Mouse (Mus musculus) heart, embryonic 12.5 days (tissue): ENCODE data around the gene Arhgef28. TPM values are rescaled to one million over a fixed set of nuclear protein-coding genes. Genes with fewer than 3 reads are reported as not detected.

ENCODE experiments used
- ATAC-seq: fragments of 200-750 bp; cut with Nextera tagmentation; 2 replicates; pipeline ENCODE4 v1.8.0; 2017; ENCODE audit warnings: moderate TSS enrichment, moderate library complexity; ENCODE audit not compliant: insufficient number of reproducible peaks, low FRiP score
- H3K27ac ChIP-seq: fragments of 300-500 bp; sonication (generic); 2 replicates; pipeline ENCODE4 v1.5.1; 2016; ENCODE audit warnings: mild to moderate bottlenecking, moderate library complexity; ENCODE audit not compliant: poor library complexity, severe bottlenecking
- H3K27me3 ChIP-seq: fragments of 300-500 bp; sonication (generic); replicated peaks from 2 replicates; pipeline ENCODE4 v1.6.1; 2016; ENCODE audit warnings: mild to moderate bottlenecking, moderate library complexity
- H3K36me3 ChIP-seq: fragments of 300-500 bp; sonication (generic); 2 replicates; pipeline ENCODE4 v1.6.1; 2016; ENCODE audit warnings: mild to moderate bottlenecking, moderate library complexity
- H3K4me1 ChIP-seq: fragments of 300-500 bp; sonication (generic); replicated peaks from 2 replicates; pipeline ENCODE4 v1.6.1; 2016; ENCODE audit warnings: mild to moderate bottlenecking
- H3K4me2 ChIP-seq: fragments of 300-500 bp; sonication (generic); 2 replicates; pipeline ENCODE4 v1.6.1; 2016; ENCODE audit warnings: mild to moderate bottlenecking, moderate library complexity
- H3K4me3 ChIP-seq: fragments of 300-500 bp; sonication (generic); 2 replicates; pipeline ENCODE4 v1.5.1; 2016; ENCODE audit warnings: mild to moderate bottlenecking
- H3K9ac ChIP-seq: fragments of 300-500 bp; sonication (generic); 2 replicates; pipeline ENCODE4 v1.6.1; 2016; ENCODE audit warnings: mild to moderate bottlenecking, moderate library complexity
- H3K9me3 ChIP-seq: fragments of 300-500 bp; sonication (generic); replicated peaks from 2 replicates; pipeline ENCODE4 v1.6.1; 2016; ENCODE audit warnings: mild to moderate bottlenecking, moderate library complexity
- WGBS: fragments of 180-500 bp; shearing (Covaris S2); methylation state at CpG from one replicate; pipeline ENCODE4 v1.1.7; 2016; 5-methylcytosine and 5-hydroxymethylcytosine counted together
- polyA plus RNA-seq: library from polyadenylated mRNA; unstranded; fragments of >200 nt; fragmentation: Nextera tagmentation; extraction: Ambion mirVana; gene quantifications from 2 replicates; pipeline ENCODE4 v1.2.1, GENCODE M21; 2016

Arhgef28 gene
- polyA plus RNA-seq, 1 experiment from 2014 or later = 13.4 TPM

DNA sequence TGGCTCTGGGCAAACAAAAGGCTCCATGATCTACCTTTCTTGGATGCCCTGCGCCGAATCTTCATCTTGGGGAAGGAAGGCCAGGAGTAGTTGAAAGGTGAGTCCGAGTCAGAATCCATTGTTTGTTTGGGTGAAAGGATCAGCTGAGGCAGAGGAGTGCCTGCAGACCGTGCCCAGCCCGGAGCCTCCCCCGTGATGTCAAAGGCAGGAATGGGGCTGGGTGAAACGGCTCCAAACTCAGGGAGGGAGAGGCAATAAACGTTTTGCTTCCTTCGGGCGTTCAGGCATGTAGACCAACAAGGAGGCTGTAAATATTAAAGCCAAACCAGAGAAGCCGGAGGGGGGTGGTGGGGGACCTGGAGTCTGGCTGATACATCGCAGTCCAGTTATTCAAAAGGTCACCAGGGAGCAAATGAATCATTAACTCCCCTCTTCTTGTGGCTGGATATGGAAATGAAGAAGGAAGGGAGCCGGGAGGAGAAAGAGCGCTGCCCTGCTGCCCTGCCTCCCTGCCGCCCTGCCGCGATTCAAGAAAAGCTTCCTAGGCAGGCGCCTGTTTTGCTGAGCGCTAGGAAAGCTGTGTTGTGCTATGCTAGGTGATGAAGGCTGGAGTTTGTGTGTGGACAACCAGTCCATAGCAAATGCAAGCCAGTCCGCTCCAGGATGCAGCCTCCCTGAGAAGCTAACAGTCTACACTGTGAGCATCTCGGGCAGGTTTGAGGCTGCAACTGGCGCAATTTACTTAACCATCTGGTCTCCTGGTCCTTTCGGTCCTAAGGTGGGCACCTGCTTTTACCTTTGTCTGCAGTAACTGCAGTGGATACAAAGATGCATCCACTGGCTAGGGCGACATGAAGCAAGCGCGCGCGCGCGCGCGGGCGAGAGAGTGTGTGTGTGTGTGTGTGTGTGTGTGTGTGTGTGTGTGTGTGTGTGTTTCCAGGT is 190.0 kb downstream of the Arhgef28 start:
- H3K27me3 ChIP-seq = peaks cover 12% of the 10 kb centered on the region
- peaks cover 11% of the 10 kb centered on the region; the same call in 1 of the 2 replicates for H3K4me1 ChIP-seq
- H3K9ac ChIP-seq = peak overlapping the region; percentile 23
- WGBS = 16% methylated on average over 33 of the region's 33 CpGs
- H3K4me3 ChIP-seq = peak overlapping the region; percentile 40
- H3K4me2 ChIP-seq = peak overlapping the region; percentile 73
- no peak overlapping the region for H3K27ac ChIP-seq
- H3K9me3 ChIP-seq = no peaks in the 10 kb centered on the region
- H3K36me3 ChIP-seq = no peaks in the 10 kb centered on the region
- no peak for ATAC-seq

DNA sequence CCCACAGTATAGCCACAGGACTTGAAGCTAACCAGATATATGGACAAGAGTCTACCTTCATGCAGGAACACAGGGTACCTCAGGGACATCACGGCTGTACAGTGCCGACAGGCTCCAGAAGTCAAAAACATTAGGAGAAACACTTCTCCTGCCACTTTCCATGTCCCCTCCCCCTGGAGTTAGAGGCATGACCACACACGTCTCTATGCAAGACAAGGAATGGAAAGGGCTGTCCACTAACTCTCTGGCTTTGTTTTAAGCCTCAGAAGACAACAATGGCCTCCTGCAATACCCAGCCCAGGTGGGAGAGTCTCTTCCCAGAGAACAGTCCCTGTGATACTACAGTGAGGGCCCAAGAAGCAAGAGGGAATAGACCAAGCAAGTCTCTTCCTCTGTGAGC is 191.3 kb downstream of the Arhgef28 start:
- 58% methylated on average over 3 of the region's 3 CpGs for WGBS
- no peak overlapping the region for H3K4me2 ChIP-seq
- H3K27ac ChIP-seq = no peak overlapping the region
- H3K36me3 ChIP-seq = no peaks in the 10 kb centered on the region
- no peak overlapping the region for H3K4me3 ChIP-seq
- H3K9me3 ChIP-seq = no peaks in the 10 kb centered on the region
- peaks cover 11% of the 10 kb centered on the region; the same call in 1 of the 2 replicates for H3K4me1 ChIP-seq
- peaks cover 12% of the 10 kb centered on the region for H3K27me3 ChIP-seq
- no peak for ATAC-seq
- no peak overlapping the region for H3K9ac ChIP-seq

DNA sequence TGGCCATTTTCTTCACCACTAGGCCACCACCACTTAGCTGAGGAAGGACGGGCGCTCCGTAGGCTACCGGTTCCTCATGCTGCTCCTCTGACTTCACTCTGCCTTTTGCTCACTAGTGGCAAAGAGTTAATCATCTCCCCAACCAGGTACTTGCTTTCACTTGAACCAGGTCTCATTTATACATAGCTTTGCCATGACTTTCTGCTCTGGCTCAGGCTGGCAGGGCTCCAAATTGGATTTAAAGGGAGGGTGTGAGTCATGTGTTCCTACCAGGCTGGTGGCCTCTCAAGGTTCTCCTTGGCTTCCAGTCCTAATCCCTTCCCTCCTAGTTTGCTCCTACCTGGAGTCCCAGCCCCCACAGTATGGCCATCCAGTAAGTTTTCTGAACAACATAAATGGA is 192.5 kb downstream of the Arhgef28 start:
- no peak overlapping the region for H3K27ac ChIP-seq
- WGBS = 88% methylated on average over 4 of the region's 4 CpGs

DNA sequence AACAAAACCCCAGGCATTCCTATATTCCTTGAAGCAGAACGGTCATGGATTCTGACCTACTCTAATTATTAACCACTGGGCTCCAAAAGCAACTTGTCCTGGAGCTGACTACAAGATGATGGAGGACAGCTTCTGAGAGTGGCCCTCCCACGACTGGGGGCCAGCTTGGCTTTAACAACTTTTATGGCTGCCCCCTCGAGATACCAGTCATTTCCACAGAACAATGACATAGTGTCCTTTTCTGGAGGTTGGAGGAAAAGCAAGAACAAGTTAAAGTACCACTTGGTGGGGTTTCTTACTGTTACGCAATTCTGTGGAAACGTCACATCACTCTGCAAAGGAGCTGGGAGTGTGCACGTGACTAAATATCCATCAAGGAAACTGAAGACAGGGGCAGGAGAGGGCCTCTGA is 194.3 kb downstream of the Arhgef28 start:
- Histone ChIP-seq H3K4me2 (no peak overlapping the region), H3K36me3 (no peaks in the 10 kb centered on the region), H3K4me1 (peaks cover 7% of the 10 kb centered on the region; the same call in 1 of the 2 replicates), H3K27ac (no peak overlapping the region), H3K27me3 (peaks cover 8% of the 10 kb centered on the region; the same call in 1 of the 2 replicates), H3K9me3 (no peaks in the 10 kb centered on the region), H3K4me3 (no peak overlapping the region), H3K9ac (no peak overlapping the region)
- no peak for ATAC-seq
- WGBS = 61% methylated on average over 6 of the region's 6 CpGs

More for the DNA sequence above, 192.5 kb downstream of the Arhgef28 start:
- no peak overlapping the region for H3K4me2 ChIP-seq
- peaks cover 12% of the 10 kb centered on the region; the same call in 1 of the 2 replicates for H3K27me3 ChIP-seq
- ATAC-seq = no peak
- no peak overlapping the region for H3K9ac ChIP-seq
- H3K4me3 ChIP-seq = no peak overlapping the region
- peaks cover 11% of the 10 kb centered on the region; the same call in 1 of the 2 replicates for H3K4me1 ChIP-seq
- H3K9me3 ChIP-seq = no peaks in the 10 kb centered on the region
- H3K36me3 ChIP-seq = no peaks in the 10 kb centered on the region

DNA sequence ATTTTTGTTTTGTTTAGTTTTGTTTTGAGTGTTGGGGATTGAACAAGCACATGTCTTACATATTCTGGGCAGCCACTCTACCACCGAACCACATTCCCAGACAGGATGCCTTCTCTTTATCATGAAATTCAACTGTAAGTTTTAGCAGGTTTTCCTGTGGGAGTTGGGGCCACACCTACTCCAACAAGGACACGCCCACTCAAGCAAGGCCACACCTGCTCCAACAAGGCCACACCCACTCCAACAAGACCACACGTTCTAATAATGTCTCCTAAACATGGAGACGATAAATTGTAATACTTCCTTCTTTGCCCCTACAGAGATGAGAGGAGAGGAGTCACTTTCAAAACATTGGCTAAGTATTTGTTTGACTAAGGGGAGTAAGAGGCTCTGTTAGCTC is 197.2 kb downstream of the Arhgef28 start:
- Histone ChIP-seq H3K27ac (no peak overlapping the region), H3K4me1 (peaks cover 9% of the 10 kb centered on the region; the same call in 1 of the 2 replicates), H3K36me3 (no peaks in the 10 kb centered on the region), H3K9ac (no peak overlapping the region), H3K27me3 (no peaks in the 10 kb centered on the region), H3K4me3 (no peak overlapping the region), H3K4me2 (no peak overlapping the region), H3K9me3 (no peaks in the 10 kb centered on the region)
- 64% methylated on average over 4 of the region's 4 CpGs for WGBS
- ATAC-seq = no peak

DNA sequence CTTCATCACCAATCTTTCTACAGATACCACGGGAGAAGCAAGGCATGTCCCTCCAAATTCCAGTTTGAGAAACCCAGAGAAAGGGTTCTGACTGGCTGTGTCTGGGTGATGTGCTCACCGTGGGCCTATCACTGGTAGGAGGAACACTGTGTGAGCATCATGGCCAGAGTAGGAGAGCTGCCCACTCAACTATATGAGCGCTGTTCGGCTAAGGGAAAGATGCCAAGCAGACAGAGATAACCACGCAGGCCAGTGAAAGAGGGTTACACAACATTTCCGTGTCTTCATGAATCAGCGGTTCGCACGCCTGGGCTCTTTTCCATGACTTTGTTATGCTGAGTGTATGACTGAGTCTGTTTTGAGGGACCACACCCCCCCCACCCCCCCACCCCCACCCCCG is 197.7 kb downstream of the Arhgef28 start:
- Histone ChIP-seq H3K9me3 (no peaks in the 10 kb centered on the region), H3K4me3 (no peak overlapping the region), H3K4me2 (no peak overlapping the region), H3K27me3 (no peaks in the 10 kb centered on the region), H3K9ac (no peak overlapping the region), H3K36me3 (no peaks in the 10 kb centered on the region), H3K27ac (no peak overlapping the region), H3K4me1 (peaks cover 5% of the 10 kb centered on the region; the same call in 1 of the 2 replicates)
- 60% methylated on average over 10 of the region's 10 CpGs for WGBS
- peak; percentile 48; the same call in 1 of the 2 replicates for ATAC-seq

DNA sequence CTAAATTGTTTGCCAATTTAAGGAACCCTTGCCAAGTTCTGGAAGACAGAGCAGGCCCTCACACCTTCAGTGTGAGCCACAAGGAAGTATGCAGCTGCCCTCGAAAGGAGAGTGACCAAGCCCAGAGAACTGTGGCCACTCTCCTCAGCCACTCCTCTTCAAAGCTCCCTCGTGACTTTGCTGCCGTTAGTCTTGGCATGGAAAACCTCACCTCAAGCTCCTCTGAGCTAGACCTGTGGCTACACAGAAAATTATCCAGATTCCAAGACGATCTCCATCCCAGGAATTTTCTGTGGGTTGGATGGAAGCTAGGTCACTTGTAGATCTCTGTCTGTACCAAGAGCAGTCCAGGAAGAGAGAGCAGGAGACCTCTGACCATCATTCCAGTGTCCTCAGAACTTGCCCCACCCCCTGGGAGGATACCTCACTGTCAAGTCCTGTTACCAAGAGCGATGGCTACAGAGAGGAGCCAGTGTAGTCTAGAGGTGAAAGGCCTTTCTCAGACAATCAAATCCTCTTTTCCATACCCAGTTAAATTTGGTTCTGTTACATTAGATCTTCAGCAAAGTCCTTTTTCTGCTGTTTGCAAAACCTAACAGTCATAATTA is 200.5 kb downstream of the Arhgef28 start:
- WGBS = 64% methylated on average over 5 of the region's 5 CpGs
- Histone ChIP-seq H3K9me3 (no peaks in the 10 kb centered on the region), H3K9ac (no peak overlapping the region), H3K4me1 (peaks cover 15% of the 10 kb centered on the region), H3K4me3 (no peak overlapping the region), H3K27ac (no peak overlapping the region), H3K27me3 (no peaks in the 10 kb centered on the region), H3K36me3 (no peaks in the 10 kb centered on the region), H3K4me2 (no peak overlapping the region)
- ATAC-seq = no peak

DNA sequence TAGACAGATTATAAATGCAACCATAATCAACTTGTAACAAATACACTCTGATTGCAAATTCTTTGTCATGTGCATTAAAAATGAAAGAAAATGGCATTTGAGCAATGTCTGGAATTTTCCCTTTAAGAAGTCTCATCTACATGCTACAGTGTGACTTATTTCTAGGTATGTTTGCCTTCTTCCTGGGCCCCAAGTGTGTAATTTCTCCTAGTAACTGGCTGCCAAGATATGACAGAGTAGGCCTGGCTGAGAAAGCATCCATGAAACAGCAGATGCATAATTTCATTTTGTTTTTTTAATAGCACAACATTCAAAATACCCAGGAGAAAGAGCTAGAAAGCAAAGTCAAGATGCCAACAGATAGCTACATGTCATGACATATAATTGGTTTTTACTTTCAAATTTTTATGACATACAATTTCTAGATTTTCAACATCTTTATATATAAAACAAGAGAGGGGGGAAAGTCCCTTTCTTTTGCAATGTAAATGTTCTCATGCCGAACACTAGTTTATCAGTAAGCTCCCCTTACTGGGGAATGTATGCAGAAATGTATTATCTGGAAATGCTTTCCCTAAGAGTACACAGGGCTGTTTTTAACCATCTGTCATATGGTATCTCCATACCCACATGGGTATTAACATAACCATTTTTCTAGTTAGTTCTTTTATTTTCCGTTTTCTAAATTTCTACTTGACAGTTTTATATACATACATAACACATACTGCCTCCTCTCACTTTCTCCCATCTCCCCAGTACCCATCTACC is 201.4 kb downstream of the Arhgef28 start:
- Histone ChIP-seq H3K9me3 (no peaks in the 10 kb centered on the region), H3K4me3 (no peak overlapping the region), H3K9ac (no peak overlapping the region), H3K36me3 (no peaks in the 10 kb centered on the region), H3K27ac (no peak overlapping the region), H3K27me3 (no peaks in the 10 kb centered on the region), H3K4me2 (no peak overlapping the region), H3K4me1 (peaks cover 15% of the 10 kb centered on the region)
- ATAC-seq = no peak
- WGBS = 50% methylated on average over 2 of the region's 2 CpGs

DNA sequence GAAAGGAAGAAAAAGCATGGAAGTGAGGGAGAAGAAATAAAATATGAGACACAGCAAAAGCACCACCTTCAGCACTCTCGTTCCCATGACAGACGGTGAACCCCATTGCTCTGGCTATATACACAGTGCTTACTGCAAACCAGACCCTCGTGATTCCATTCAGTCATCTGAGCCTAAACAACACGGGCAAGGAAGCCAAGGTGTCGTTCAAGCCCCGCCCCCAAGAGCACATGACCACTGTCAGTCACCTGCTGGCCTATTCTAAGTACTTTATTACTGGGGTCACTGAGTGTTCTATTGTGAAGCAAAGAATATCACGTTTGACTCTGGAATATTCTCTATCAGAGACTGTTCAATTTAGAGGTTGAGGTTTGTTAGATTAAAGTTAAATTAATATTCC is 202.5 kb downstream of the Arhgef28 start:
- Histone ChIP-seq H3K4me2 (no peak overlapping the region), H3K27me3 (no peaks in the 10 kb centered on the region), H3K9ac (no peak overlapping the region), H3K4me3 (no peak overlapping the region), H3K36me3 (no peaks in the 10 kb centered on the region), H3K4me1 (peaks cover 15% of the 10 kb centered on the region), H3K27ac (no peak overlapping the region), H3K9me3 (no peaks in the 10 kb centered on the region)
- WGBS = 54% methylated on average over 7 of the region's 7 CpGs
- ATAC-seq = no peak

DNA sequence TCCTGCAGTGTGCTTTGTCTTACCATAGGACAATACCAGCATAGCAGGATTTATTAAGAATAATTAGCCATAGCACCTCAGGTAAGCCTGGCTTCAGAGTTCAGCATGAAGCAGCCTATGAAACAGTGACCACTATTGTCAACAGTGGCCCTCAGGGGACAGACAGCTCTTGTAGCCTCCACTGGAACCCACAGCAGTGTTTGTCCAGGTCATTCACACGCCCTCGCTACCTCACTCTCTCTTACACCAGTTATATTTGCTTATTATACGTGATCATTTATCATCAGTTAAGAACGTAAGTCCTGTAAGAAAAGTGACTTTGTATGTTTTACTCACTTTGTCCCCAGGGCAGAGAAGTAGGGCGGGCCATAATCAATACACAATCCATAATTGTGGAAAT is 203.6 kb downstream of the Arhgef28 start:
- Histone ChIP-seq H3K4me3 (no peak overlapping the region), H3K9ac (no peak overlapping the region), H3K36me3 (no peaks in the 10 kb centered on the region), H3K9me3 (no peaks in the 10 kb centered on the region), H3K27me3 (no peaks in the 10 kb centered on the region), H3K4me2 (no peak overlapping the region), H3K27ac (peak overlapping the region; percentile 52; the same call in 1 of the 2 replicates), H3K4me1 (peaks cover 15% of the 10 kb centered on the region)
- ATAC-seq = no peak
- 81% methylated on average over 5 of the region's 5 CpGs for WGBS

DNA sequence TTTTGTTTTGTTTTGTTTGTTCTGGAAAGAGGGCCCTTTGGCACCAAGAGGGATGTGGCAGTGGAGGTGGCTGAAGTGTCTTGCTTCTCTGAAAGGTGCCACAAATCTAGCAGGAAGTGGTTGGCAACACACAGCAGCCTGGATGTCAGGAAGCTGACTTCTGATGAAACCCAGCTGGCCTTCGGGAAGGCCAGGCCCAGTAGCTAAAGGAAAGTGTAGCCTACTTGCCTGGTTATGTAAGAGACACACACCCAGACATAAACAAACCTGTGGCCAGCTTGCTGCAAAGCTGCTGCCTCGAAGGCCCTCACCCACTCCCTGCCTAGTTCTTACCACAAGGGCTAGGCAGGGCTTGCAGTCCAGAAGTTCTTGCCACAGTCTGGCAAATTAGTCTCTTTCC is 204.1 kb downstream of the Arhgef28 start:
- Histone ChIP-seq H3K4me2 (no peak overlapping the region), H3K4me1 (peaks cover 15% of the 10 kb centered on the region), H3K9me3 (no peaks in the 10 kb centered on the region), H3K9ac (no peak overlapping the region), H3K27me3 (no peaks in the 10 kb centered on the region), H3K27ac (peak overlapping the region; percentile 52; the same call in 1 of the 2 replicates), H3K4me3 (no peak overlapping the region), H3K36me3 (no peaks in the 10 kb centered on the region)
- WGBS = 9% methylated on average over 2 of the region's 2 CpGs
- ATAC-seq = 0 out of 2 replicates have a peak, but pooled peaks have one; percentile 25
